Mouse (Mus musculus): ENCODE data around the gene Dock2.
"Not testable (repeated sequence)": the region's sequence is repeated elsewhere in the genome, so short reads cannot be mapped to it uniquely, and the experiment has no call there.

Gene Dock2

DNA sequence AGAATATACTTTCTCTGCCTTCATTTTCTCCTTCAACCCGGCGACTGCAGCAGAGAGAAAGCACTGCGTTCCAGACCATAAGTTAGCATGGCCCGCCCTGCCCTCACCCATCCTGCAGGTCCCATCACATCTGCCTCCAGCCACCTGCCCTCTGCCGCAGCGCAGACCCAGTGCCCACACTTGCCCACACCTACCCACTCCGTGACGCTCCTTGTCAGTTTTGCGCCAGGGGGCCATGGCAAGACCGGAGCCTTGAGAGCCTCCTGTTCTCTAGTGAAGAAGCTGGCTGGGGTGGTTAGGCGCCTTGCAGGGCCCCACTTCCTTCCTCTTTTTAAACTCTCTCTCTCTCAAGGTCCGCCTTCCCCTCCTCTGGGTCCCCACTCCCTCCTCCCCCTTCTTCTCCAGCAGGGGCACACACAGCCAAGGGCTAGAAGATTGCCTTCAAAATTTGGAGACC, at the start of gene Dock2:
Dock2 (minus strand) TSS at position 306 of the 457 bp plus-strand sequence.
- no peak for DNase-seq (ENCODE audit: low spot score)

DNA sequence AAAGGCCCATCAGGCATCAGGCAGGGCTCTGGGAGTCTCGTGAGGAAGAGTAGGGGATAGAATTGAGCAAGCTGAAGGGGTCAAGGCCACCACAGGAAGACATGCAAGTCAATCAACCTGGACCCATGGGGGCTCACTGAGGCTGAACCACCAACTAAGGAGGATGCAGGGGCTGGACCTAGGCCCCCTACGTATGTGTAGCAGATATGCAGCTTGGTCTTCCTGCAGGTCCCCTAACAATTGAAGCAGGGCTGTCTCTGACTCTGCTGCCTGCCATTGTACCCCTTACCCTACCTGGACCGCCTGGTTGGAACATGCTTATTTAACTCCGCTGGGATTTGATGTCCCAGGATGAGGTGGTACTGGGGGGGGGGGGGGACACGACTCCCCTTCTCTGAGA, 49.0 kb upstream of the Dock2 start:
- no peak for DNase-seq (ENCODE audit: low spot score)

DNA sequence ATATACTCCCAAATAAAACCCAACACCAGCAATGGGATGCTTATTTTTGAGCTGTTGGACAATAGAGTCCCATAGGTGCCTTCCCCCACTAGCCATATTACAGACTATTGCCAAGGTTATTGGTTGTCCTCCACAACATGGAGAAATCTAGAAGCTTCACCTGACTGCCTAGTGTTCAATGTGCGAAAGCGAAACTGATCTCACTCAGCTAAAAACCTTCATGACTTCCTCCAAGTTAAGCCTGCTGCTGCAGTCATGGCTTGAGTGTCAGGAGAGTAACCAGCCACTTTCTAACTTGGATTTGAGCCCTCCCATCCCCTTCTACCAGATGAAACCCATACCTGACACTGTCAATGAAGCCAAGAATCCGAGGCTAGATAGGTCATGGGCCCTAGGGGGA, 44.1 kb upstream of the Dock2 start:
- DNase-seq (ENCODE audit: low spot score), result no peak

DNA sequence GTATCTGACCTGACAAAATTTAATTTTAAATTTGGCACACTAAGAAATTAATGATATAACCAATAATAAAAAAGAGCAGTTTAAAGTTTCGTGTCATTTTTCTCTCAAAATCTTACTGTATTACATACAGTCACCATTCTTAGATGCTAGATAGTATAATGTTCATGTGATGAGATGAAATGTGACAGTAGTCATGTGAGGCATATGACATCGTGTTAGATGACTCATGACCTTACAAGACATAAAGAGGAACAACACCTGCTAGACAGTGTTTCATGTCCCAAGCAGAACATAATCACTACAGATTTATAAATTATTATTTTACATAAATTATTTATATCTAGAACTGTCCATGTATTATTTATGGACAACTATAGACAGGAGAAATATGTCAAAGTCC, 43.2 kb upstream of the Dock2 start:
- DNase-seq (ENCODE audit: low spot score), result no peak

DNA sequence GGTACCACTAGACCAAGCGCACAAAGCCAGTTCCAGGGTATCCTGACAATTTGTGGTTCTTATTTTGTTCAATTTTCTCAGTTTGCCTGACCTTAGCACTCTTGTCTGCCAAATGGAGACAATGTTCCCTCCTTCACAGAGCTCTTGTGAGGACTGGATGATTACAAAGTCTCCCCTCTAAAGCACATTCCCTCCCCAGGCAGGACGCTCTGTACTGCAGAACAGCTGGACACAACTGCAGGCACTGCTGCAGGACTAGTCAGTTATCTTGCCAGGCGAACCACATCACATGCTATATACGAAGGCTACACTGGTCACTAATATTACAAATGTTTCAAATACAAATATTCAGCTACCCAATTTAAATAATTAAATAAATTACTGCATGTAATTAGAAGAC, 41.1 kb upstream of the Dock2 start:
- DNase-seq (ENCODE audit: low spot score), result no peak

DNA sequence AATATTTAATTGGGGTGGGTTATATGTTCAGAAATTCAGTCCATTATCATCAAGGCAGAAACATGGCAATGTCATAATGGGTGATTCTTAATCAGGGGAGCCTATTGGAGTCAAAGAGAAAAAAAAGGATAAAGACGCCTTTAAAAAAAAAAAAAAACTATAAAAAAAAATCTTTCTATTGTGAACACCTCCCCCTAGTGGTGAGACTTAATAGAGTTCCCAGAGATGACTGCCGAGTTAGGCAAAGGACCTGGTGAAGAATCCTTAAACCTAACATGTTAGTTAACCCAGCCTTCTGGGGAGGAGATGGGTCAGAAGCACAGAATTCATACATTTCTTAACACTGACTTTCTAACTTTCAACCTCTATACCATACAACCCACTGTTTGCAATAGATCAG, 31.1 kb upstream of the Dock2 start:
- DNase-seq (ENCODE audit: low spot score), result no peak

DNA sequence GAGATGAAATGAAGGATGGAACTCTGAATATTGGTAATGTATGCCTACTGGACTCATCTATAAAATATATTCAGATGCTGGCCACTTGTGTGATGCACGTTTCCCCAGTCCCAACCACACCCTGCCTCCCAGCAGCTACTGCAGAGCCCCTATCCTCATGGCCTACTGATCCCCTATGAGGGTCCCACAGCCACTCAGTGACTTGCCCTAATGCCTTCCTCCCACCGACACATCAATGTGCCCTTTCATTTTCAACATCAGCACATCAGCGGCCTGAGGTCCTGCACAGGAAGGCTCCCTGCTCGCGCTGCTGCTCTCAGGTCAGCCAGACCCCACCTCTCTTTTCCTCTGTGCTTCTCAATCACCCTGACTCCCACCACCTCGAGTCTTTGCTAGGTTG, 30.6 kb upstream of the Dock2 start:
- no peak for DNase-seq (ENCODE audit: low spot score)

DNA sequence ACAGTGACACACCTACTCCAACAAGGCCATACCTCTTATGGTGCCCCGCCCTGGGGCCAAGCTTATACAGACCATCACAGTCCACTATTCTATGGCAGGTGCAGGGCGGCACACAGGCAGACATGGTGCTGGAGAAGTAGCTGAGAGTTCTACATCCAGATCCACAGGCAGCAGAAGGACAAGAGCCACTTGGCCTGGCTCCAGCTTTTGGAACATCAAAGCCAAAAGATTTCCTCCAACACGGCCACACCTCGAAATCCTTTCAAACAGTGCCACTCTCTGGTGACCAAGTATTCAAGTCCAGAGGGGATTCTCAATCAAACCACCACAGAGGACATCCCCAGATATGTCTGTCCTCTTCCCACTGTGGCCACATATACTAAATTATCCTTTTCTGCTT, 21.3 kb upstream of the Dock2 start:
- DNase-seq (ENCODE audit: low spot score), result not testable (repeated sequence)

DNA sequence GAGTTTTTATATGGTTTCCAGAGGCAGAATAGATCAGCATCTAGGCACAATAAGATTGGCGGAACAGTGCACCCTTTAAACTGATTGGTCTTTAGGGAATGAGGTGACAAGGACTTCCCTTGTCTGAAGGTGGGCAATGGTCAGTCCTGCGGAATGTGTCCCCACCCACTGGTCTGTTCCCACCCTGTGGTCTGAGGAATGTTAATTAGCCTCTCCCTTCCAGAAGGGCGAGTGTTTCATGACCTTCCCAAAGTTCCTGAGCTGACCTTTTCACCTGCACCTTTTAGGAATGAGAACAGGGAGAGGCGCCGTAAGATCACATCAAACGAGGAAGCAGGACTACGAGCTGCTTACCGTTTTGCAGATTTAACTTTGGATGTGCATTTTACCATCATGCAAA, 14.4 kb upstream of the Dock2 start:
- not testable (repeated sequence) for DNase-seq (ENCODE audit: low spot score)

DNA sequence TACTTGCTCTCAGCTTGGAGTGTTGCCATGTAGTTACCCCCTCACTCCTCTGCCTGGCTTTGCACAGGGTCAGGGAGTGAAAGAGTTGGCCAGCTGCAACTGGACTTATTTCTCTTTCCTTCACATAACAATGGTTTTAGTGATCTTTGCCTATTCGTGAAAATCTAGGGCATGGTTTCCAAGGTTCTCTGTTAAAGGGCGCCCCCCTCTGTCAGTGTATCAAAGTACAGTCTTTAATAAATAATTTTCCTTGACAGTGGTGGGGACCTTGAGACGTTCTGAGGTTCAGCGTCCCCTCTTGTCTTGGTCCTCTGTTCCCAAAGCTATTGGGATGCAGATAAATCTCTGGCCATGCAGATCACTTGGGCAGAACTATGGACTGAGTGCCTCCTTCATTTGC, 12.4 kb upstream of the Dock2 start:
- no peak for DNase-seq (ENCODE audit: low spot score)

DNA sequence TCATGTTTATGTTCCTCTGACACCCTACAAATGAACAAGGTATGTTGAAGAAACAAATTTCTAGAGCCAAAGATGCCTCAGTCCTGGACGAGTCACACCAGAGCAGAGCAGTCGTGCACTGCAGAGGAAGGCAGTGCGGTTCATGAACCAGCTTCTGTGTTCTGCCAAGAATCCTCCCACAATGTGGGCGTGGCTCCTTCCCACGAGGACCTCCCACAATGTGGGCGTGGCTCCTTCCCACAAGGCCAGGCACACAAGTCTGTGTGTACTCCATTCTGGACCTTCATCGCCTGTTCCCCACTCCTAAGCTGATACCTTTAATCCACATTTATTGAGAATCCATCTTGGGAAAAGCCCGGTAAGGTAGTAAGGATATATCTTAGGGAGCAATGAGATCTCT, 8.2 kb upstream of the Dock2 start:
- no peak for DNase-seq (ENCODE audit: low spot score)

DNA sequence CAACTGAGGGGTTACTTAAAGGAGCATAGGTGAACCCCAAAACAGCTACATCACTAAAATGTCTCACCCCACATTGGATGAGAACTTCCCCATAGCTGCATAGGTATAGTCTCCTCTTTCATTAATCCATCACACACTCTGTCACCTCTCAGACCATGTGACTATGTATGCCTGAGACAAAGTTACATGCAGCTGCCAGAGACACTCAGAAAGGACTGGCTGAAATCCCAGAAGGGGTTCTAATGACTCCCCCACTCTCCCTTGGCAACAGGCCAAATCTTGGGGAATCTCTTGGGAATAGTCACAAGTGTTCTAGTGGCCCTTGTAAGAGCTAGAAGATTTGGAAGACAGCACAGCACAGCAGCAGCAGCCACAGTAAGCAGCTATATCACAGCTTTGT, 1.2 kb upstream of the Dock2 start:
- DNase-seq (ENCODE audit: low spot score), result no peak

DNA sequence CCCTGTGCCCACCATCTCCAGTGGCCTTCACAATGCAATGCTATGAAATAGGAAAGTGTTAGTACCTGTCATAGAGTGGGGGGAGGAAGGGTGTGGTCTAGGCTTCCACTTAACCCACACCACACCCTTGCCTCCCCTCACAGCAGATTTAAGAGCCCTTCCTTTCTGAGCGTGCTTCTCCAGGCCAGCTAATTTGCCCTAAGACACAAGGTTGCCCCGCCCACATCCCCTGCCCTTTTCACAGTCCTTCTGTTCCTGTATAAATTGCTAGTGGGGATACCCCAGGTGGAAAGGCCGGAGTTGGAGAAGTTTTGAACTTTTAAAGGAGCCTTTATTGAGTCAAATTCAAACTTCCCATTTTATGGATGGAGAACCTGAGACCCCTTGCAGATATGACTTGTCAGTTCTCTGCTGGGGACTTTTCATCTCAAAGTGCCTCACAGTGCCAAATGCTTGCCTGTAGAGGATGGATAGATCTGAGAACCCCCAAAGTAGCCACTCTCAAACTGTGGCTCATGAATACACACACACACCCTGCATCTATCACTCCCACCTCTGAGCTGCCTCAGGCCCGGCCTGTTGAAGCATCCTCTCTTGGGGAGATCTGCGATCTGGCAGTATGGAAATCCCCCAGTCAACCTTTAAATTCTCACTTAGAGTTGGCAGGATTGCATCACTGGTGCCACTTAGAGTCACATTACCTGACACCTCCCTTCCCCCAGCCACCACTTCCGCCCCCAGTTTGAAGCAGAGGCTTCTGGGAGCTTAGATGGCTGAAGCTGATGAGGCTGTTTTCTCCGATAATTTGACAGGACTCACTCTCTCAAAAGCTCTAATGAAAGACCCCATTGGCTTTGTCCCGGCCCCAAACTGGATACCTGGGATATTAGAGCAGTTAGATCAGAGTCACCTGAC, 919 bp downstream of the Dock2 start:
- no peak for DNase-seq (ENCODE audit: low spot score)

DNA sequence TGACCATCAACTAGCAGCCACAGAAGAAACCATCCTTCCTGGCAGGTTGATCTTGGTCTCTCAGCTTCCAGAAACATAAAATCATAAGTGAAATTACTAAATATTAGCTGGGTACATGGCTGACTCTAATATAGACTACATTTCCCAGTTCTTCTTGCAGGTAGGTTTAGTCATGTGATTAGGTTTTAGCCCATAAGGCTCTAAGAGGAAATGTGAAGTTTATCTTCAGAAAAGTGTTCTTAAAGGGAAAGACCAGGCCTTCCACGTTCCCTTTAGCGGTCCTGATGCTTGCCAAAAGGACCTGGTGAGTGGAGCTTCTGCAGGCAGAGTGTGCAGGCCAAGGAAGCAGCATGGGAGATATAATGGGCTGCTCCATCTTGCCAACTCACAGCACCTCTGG, 2.9 kb downstream of the Dock2 start:
- no peak for DNase-seq (ENCODE audit: low spot score)

DNA sequence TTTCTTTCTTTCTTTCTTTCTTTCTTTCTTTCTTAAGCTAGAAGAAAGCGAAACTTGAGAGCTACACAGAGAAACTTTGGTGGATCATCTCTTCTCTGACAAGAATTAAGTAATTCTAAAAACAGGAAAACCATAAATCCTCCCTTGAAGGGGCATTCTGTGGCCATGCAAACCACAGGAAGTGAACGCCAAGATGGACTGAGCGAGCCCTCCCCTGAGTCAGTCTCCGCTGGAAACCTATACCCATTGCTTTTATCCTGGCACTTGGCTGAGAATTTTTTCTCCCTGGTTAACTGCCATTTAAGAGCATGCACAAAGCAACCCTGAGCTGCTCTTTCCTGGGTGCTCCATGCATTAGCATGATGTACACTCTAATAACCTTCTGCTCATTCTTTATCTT, 3.7 kb downstream of the Dock2 start:
- DNase-seq (ENCODE audit: low spot score), result no peak

DNA sequence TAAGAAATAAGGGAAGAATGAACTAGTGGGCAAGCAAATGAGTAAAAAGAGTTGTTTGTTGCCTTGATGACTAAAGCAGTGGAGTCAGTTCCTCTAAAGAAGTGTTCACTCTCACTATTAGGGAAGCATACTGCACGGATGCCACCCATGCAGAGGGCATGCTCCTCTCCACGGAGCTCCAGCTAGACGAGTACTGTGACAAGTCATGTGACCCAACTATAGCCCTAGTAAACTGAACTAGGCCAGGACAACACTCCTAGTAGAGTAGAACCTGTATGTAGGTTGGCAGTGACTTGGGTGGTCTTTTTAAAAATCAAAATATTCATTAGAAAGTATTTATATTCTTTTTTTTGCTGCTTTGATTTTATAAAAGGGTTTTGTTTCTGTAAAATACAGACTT, 5.3 kb downstream of the Dock2 start:
- no peak for DNase-seq (ENCODE audit: low spot score)

DNA sequence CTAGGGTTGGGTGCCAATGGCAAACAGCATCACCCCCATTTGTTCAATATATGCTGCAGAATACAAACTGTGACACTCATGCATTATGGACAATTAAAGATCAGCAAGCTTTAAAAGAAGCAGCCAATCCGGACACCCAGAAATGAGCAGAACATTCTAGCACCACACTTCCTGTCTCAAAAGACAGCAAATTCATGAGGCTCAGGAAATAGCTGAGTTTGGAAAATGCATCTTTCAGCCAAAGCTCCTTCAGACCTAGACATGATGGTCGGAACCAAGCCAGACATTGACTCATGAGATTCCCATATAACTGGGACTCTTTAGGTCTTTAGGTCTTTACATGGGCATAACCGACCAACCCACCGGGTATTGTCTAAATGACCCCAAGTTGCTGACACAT, 6.2 kb downstream of the Dock2 start:
- DNase-seq (ENCODE audit: low spot score), result no peak

DNA sequence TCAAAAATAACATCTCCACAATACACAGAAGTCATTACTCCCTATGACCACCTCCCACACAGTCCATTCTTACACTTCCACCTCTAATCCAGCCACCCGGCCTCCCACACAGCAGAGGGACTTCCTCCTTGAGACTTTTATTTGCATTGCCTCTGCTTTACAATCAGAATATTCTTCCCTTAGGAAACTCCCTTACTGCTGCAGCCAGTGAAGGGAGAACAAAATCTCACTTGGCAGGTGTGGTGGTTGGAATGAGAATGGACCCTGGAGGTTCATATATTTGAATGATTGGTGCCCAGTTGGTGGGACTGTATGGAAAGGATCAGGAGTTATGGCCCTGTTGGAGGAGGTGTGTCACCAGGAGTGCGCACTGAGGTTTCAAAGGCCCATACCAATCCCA, 7.6 kb downstream of the Dock2 start:
- no peak for DNase-seq (ENCODE audit: low spot score)

DNA sequence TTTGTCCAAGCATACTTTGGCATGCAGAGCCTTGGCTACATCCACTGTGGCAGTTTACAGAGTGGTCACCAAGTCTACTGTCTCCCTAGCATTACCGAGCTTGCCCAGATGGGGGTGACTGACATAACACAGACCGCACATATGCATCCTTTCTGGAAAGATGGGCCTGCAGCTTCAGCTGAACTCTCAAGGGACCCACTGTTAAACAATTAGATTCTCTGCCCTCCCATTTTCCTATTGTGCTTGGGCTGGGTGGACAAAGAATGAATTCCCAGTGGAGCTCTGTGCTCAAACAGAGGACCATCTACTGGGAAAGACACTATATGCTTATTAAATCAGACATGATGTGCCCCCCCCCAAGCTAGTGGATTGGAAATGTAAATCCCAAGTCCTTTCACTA, 9.1 kb downstream of the Dock2 start:
- DNase-seq (ENCODE audit: low spot score), result no peak

DNA sequence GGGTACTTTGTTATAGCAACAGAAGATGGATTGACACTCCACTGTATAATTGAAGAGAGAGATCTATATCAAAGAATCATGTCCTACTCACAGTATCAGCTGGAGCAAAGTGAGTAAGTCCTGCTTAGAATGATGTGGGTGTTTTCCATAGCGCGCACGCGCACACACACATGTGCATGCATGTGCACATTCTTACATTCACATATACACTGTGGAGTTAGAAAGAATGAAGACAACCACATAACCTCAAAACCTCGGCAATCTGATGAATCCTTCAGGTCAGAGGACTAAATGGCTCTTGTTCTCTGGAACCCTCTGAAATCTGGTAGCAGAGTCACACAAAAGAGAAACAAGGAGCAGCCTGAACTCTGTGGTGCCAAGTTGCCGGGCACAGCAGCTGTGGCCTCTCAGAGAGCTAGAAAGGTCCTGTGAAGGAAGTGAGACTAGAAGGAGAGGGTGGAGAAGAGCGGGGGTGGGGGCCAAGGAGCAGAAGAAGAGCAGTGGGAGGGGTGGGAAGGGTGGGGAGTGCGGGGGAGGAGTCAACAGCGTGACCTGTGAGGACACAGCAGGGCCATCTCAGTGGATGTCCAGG, 10.3 kb downstream of the Dock2 start:
- DNase-seq (ENCODE audit: low spot score), result no peak

DNA sequence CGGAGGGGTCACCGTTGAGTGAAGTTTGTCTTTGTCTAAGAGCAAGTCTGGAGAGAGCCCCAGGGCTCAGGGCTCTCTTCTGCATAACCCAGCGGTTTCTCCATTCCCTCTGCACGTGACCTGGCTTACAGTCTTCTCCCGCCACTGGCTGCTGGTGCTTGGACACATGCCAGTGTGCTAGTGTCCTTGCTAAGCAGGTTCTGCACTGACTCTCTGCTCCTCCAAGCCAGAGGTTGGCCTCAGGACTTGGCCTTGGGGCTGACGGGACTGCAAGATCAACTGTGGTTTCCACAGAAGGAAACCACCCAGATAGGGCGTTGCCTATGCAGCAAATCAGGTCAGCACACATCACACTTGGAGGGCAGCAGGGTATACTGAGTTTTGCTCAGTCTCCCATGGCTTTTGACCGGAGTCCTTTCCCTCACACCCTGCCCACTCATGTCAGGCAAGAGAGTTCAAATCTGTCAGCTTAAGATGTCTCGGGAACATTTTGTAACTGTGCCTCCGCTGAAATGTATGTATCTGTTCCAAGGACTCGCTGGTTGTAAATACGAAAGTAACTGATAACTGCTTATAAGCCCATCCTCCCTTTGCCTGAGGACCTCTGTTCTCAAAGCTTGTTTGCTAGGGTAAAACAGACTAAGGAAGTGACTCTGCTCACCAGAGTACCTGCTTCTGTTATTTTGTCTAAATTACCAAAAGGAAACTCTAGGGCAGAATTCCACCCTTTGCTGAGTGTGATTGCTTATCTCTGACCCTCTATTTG, 12.3 kb downstream of the Dock2 start:
- DNase-seq (ENCODE audit: low spot score), result no peak

DNA sequence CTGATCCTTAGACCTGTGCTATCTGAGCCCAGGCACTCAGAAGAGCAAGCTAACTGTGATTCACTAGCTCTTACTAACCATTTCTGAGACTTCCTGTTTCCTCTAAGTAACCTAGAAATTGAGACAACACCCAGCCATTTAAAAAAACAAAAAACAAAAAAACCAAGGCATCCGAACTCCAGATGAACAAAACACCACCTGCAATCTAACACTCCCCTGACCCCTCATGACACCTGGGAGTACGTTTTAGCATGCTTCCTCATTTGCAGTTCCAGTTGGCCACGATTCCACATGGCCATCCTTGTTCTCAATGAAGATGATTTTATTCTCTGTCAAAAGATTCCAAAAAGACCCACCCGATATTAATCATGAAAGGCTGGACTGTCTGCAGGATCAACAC, 13.0 kb downstream of the Dock2 start:
- no peak for DNase-seq (ENCODE audit: low spot score)

DNA sequence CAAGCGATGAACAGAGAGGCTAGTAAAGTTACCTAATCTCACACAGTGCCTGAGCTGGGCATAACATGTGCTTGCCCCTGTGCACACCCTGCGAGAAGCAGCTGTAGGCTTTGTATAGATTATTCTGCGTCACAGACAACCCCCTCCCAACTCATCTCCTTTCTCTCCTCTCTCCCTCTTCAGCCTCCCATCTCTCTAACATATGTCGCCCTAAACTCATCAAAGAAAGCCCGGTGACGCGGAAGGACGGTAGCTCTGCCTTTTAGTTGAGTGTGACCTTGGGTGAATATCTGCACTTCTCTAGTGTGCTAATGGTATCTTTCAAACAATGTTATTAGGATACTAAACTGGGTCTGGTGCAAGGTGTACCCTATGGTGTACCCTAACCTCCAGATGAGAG, 13.7 kb downstream of the Dock2 start:
- DNase-seq (ENCODE audit: low spot score), result no peak

All from left cerebral cortex, adult 11 months (tissue).